Mouse (Mus musculus) cerebellum, postnatal 36 days (tissue): Measurements from ENCODE around the gene Ralgapa2.

Experiments used
- DNase-seq, 2 experiments: peaks; one replicate each; pipeline ENCODE4 v3.0.0; 2021 to 2022; ENCODE audit warnings: mixed read lengths in 2 of 2

Gene Ralgapa2

GRCm38 (mm10) chr2:146256321-146256875 lies 255.7 kb downstream of the Ralgapa2 start:
- peak; percentile 26 to 32 for DNase-seq

- no peak for DNase-seq
Measured at GRCm38 (mm10) chr2:146255636-146256035, 256.5 kb downstream of the Ralgapa2 start.

GRCm38 (mm10) chr2:146254387-146254786 lies 257.8 kb downstream of the Ralgapa2 start:
- no peak for DNase-seq

GRCm38 (mm10) chr2:146250236-146250904 lies 261.8 kb downstream of the Ralgapa2 start:
- DNase-seq, result no peak

DNA sequence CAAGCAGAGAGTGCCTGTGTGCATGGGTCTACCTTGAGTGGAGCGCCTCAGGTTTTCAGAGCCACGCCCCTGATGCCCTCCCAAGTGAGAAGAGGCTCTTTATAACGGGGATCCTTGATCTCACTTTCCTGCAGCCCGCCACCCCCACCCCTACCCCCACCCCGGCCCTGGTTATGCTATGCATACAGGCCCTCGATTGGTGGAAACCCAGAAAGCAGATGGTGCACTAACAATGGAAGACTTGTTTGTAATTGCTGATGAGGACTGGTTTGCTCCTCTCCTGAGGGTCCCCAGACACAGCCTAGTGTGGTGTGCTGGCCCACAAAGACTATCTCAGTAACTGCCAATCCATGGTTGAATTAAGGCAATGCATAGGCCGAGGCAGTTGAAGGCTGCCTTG lies 263.1 kb downstream of the Ralgapa2 start:
- DNase-seq, result no peak

DNA sequence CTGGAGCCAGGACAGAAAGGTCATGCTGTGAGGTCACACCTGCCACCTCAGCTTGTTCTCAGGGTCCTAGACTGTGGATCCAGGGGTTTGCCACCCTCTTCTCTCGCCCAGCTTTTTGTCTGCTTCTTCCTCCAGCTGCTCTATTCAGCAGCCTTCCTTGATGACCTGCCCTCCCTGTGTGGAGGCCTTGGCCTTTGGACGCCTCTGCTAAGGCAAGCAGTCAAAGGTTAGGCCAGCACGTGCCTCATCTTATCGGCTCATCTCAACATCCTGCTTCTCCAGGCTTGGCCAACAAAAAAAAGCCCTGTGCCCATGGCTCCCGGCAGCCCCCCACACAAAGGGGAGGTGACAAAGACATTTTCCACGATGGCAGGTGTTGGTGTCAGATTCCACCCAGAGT lies 264.6 kb downstream of the Ralgapa2 start:
- no peak for DNase-seq

- DNase-seq, result no peak
Measured at GRCm38 (mm10) chr2:146246409-146247075, 265.6 kb downstream of the Ralgapa2 start.

GRCm38 (mm10) chr2:146245401-146245800 lies 266.7 kb downstream of the Ralgapa2 start:
- DNase-seq, result no peak

DNA sequence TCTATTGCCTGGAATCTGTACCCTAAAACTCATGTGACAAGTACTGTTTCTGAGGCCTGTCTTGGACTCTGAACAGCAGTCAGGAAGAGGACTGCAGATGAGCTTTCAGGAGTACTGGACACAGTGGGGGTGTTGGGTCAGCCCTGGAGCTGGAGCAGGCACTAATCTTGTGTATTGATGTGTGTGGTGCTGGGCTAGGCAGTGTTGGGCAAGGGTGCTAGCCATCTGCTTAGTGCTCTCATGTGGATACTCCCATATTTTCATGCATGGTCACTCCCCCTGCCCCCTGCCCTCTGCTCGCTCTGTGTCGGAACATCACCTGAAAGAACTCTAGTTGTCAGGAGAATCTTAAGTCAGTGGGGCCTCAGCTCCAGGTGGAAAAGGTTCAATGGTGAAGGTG lies 268.1 kb downstream of the Ralgapa2 start:
- DNase-seq, result no peak

GRCm38 (mm10) chr2:146239196-146239747 lies 272.9 kb downstream of the Ralgapa2 start:
- DNase-seq, result no peak

GRCm38 (mm10) chr2:146231485-146231884 lies 280.7 kb downstream of the Ralgapa2 start:
- no peak for DNase-seq

GRCm38 (mm10) chr2:146228435-146228834 lies 283.7 kb downstream of the Ralgapa2 start:
- no peak for DNase-seq

- no peak for DNase-seq
Measured at GRCm38 (mm10) chr2:146227646-146228045, 284.5 kb downstream of the Ralgapa2 start.

- no peak for DNase-seq
Measured at GRCm38 (mm10) chr2:146226484-146226883, 285.7 kb downstream of the Ralgapa2 start.

DNA sequence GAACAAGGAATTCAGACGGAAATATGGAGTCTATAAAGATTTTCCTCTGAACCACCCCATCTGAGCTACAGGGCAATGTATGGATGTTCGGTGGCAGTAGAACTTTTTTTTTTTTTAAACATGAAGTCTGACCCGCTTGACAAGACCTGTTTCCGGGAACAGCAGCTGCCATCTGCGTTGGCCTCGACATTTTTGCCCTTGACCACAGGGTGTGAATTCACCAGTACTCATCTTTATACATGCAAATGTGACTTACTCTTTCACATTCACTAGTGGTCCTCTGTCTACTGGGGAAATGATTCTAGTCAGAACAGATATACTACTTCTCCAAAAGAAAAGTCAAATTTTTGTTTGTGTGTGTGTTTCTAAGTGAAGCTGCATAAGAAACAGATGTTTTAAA lies 286.3 kb downstream of the Ralgapa2 start:
- DNase-seq, result no peak

- DNase-seq, result no peak
Measured at GRCm38 (mm10) chr2:146224141-146224540, 288.0 kb downstream of the Ralgapa2 start.

- peak; percentile 14 to 19 for DNase-seq
Measured at GRCm38 (mm10) chr2:146223176-146223905, 288.8 kb downstream of the Ralgapa2 start.

DNA sequence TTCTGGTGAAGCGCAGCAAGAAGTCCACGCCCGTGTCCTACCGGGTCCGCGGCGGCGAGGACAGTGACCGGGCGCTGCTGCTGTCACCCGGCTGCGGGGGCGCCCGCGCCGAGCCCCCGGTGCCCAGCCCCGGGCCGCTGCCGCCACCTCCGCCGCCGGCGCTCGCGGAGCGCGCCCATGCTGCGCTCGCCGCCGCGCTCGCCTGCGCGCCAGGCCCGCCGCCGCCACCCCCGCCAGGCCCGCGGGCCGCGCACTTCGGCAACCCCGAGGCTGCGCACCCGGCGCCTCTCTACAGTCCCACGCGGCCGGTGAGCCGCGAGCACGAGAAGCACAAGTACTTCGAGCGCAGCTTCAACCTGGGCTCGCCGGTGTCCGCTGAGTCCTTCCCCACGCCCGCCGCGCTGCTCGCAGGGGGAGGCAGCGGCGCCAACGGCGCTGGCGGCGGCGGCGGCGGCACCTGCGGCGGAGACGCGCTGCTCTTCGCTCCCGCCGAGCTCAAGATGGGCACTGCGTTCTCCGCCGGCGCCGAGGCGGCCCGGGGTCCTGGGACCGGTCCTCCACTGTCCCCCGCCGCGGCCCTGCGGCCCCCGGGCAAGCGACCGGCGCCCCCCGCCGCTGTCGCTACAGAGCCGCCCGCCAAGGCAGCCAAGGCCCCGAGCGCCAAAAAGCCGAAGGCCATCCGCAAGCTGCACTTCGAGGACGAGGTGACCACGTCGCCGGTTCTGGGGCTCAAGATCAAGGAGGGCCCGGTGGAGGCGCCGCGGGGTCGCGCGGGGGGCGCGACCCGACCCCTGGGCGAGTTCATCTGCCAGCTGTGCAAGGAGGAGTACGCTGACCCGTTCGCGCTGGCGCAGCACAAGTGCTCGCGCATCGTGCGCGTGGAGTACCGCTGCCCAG lies 289.6 kb downstream of the Ralgapa2 start:
- peak; percentile 9 to 14 for DNase-seq

DNA sequence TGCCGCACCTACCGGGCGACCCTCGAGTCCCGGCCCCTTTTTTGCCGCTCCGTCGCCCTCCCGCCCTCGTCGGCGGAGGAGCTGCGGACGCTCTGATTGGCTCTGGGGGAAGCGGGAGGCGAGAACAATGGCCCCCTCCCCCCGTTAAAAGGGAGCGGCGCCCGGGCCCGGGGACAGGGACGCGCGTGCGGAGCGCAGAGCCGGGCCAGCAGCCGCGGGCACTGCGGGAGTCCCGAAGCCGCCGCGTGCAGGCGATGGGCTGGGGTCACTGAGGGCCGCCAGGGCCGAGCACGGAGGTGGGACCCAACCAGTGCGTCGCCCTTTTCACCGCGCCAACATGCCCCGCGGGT lies 290.2 kb downstream of the Ralgapa2 start:
- peak in 1 of 2 experiments; percentile 19 for DNase-seq

DNA sequence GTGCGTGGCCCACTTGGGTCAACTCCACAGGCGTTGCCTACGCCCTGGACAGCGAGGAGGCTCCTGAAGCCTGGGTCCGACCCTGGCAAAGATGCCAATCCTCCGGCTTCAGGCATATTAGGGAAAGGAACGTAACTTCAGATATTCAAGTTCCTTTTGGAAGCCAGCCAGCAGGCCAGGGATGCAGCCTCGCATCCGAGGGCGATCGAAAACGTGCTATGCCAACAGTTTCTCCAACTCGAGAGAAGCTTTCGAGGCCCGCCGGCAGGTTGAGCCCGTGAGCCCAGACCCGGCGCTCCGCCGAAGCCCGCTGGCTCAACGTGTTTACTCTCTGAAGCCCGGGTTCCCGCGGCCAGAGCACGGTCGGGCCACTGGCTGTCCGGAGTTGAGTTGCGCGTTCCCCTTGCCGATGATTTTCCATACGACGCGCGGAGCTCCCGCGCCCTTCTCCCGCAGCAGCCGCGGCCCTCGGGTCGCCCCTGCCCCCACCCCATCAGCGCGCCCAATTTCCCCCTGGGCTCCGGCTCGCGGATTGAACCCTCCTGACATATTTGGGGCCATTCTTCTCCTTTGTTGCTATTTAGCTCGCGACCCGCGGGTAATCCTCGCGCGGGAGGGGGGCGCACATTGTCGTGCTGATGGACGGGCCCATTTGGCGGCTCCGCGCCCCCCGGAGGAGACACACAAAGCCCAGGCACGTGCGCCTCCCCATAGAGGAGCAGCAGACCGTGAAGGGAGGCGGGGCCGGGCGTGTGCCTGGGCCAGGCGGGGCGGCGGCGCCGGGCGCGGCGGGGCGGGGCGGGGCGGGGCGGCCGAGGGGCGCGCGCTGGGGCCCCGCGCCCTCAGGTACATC lies 290.8 kb downstream of the Ralgapa2 start, which contains the start of gene Insm1:
Gene Insm1 (plus strand): TSS at position 846 of the 853 bp plus-strand sequence.
- DNase-seq, result peak; percentile 39 to 44

DNA sequence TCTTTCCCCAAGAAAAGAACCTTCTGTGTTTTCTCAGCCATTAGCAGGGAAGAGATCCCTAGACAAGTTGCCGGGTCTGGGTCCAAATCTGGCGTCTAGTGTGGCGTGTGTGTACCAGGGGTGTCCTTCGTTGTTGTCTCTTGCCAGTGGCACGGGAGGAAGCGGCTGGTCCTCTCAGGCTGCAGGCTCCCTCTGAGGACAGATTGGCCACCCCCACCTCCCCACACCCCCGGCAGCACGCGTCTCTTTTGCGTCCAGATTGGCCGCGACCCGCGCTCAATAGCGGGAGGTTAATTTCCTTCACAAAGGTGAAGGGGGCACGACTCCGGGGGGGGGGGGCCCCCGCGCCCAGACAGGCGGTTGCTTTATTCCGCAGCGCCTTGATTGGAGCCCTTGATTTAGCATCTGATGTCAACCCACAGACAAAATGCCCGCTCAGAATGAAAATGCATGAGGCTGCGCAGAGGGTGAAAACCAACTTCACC lies 291.5 kb downstream of the Ralgapa2 start:
- peak in 1 of 2 experiments; percentile 11 for DNase-seq
